Mouse (Mus musculus) Muller cell, postnatal 12 days (primary cell): ENCODE data around the gene Asphd1.
"Not testable (repeated sequence)": the region's sequence is repeated elsewhere in the genome, so short reads cannot be mapped to it uniquely, and the experiment has no call there.

ENCODE experiments used
- DNase-seq: peaks from one replicate; pipeline ENCODE4 v3.0.0-alpha.2; 2015; ENCODE audit errors: inconsistent ontology term

Asphd1 gene

DNA sequence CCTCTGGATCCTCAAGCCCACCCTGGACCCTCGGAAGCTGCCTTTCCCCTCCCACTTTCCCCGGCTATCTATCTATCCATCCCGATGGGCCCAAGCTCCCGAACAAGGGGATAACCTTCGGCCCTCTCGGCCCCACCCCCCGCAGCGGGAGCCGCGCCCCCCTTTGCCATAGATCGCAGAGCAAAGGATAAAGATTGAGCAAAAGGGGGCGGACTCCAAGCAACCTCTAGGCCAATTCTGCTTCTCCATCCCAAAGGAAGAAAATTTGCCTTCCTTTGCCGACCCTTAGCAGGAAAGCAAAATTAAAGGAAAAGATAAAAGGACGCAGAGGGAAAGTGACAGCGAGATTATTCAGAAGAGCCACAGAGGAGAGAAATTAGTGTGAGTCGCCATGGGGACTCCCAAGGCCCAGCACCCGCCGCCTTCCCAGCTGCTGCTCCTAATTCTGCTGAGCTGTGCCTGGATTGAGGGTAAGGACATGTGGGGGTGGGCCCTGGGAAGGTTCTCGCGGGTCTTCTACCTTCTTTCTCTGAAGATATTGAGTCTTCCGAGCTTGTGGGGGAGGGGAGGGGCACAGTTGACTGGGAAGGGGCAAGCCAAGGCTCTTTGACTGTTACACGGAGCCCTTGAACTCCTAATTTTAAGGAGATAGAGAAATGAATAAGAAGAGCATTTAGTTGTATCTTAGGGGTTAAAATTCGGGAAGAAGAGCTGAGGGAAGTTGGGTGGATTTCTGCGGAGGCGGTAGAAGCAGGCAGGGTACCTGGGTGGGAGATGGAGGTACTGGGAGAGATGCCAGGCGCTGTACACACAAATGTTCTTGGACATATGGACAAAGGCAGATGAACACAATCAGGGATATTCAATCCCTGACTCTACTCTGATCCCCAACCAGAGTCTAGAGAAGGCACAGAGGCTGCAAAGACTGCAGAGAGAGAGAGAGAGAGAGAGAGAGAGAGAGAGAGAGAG lies 1.5 kb upstream of the Asphd1 start:
- DNase-seq = no peak

GRCm38 (mm10) chr7:126949793-126950646 lies 638 bp upstream of the Asphd1 start, which contains the start of gene Sez6l2:
Gene Sez6l2, plus strand, starts transcription at chr7:126950563.
- DNase-seq = peak; percentile 92

DNA sequence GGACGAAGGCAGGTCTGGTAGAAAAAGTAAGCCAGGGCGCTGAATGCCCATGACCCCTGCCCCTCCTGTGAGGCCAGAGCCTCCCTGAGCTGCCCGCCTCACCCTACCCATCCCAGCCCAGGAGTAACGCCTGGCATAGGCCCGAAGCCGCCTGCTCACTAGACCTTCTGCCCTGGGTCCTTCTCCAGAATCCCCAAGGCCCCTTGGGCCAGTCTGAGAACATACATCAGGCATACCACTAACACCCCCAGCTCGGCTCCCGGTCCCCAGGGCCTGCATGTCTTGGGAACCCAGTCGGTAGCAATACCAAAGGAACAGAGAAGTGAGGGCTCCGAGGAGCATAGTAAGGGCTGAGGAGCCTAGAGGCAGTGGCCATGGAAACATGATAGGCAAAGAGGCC lies 756 bp downstream of the Asphd1 start:
- no peak for DNase-seq

DNA sequence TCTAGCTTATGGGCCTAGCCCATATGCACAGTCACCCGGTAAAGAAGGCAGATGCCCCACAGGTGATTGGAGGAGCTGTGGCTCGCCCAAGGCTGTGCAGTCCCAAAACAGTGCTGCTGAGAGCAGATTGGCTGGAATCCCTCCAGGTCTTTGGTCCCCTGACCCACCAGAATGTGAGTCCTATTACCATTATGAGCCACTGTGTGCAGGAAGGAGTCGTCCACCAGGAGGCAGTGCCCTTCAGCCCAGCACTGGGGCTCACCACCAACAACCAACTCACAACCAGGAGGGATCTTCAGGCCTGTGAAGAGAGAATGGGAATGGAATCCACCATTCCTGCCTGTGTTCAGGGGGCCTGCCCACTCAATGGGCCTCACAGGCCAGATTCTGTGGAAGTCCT lies 2.9 kb downstream of the Asphd1 start:
- peak; percentile 15 for DNase-seq

- no peak for DNase-seq
These were observed 7.6 kb downstream of the Asphd1 start for GRCm38 (mm10) chr7:126941801-126942200.

DNA sequence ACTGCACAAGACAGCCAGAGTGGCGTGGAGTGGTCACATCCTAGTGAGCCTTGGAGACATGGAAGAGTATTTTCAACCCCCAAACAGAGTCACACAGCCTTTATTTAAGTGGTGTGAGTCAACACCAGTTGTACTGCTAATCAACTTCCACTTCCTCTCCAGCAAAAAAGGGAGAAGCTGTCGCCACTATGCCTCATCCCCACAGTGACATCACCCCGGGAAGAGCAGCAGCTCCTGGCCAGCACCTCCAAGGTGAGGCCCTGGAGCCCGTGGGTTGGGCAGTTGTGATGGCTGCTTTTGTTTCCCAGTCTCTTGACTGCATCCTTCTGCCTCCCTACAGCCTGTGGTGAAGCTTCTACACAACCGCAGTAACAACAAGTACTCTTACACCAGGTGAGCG lies 8.2 kb downstream of the Asphd1 start:
- no peak for DNase-seq

GRCm38 (mm10) chr7:126932652-126933051 lies 16.7 kb downstream of the Asphd1 start:
- no peak for DNase-seq

DNA sequence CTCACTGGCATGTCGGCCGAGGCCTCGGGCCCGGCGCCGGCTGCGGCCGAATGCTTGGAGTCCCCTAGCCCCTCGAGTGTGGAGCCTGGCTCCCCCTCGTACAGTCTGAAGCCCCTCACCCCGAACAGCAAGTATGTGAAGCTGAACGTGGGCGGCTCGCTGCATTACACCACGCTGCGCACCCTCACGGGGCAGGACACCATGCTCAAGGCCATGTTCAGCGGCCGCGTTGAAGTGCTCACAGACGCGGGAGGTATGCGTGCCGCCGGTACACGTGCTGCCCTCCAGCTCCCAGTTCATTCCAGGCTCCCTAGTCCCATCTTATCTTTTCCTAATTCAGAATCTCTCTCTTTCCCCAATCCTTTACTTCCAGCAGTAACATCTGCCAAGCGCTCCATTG lies 20.3 kb downstream of the Asphd1 start:
- DNase-seq = no peak

GRCm38 (mm10) chr7:126928384-126929037 lies 20.9 kb downstream of the Asphd1 start, which contains the start of gene Kctd13:
Gene Kctd13, plus strand, starts transcription at chr7:126928879.
- peak; percentile 97 for DNase-seq

DNA sequence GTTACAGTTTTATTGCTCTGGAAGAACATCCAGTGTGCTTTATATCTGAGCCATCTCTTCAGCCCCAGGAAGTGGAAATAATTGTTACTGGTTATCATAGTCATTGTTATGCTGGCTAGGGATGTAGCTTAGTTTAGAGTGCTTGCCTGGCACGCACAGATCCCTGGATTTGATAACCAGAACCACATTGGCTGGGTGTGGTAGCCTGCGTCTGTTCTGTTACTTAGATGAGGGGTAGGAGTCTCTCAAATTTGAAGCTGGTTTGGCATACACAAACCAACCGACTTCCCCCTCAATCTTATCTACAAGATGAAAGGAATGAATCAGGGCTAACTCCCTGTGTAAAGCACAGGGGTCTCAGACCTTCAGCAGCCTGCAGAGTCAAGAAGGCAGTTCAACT lies 23.1 kb downstream of the Asphd1 start:
- DNase-seq = no peak

DNA sequence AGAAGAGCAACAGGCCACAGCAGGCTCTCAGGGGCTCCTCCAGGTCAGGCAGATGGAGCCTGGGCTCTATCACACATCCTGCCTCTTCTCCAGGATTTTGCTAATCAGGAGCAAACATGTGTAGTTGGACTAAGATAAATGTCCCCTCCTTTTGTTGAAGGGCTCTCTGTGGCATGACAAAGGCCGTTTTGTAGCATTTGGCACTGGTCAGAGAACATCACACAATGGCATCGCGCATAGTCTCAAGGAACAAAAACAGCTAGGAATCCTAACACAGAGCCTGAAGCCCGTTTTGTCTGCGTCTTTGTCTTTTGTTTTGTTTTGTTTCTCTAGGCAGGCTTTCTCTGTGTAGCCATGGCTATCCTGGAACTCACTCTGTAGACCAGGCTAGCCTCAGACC lies 25.4 kb downstream of the Asphd1 start:
- DNase-seq = no peak

- peak; percentile 89 for DNase-seq
These were observed 26.7 kb downstream of the Asphd1 start, which contains the start of gene Tmem219 for GRCm38 (mm10) chr7:126922624-126923060. Gene Tmem219, minus strand, starts transcription at chr7:126922917.

GRCm38 (mm10) chr7:126921563-126921962 lies 27.8 kb downstream of the Asphd1 start:
- DNase-seq = no peak

GRCm38 (mm10) chr7:126919973-126920372 lies 29.4 kb downstream of the Asphd1 start:
- no peak for DNase-seq

- DNase-seq = not testable (repeated sequence)
These were observed 31.0 kb downstream of the Asphd1 start for GRCm38 (mm10) chr7:126918356-126918755.

DNA sequence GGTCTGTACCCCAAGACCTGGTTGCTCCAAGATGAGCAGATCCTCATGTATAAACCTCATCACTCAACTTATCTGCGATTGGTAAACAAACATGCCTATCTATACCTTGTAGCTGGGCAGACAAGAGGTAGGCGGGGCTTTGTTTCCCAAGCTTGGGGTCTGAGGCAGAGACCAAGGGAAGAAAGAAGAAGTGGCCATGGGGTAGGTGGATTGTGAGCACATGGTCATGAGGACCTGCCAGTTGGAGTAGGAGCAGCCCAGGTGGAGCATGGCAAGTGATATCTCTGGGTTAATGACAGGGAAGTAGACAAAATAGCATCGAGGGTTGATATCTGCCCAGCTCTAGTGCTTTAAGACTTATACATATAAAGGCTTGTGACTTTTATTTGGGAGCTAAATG lies 34.5 kb downstream of the Asphd1 start:
- DNase-seq = no peak

DNA sequence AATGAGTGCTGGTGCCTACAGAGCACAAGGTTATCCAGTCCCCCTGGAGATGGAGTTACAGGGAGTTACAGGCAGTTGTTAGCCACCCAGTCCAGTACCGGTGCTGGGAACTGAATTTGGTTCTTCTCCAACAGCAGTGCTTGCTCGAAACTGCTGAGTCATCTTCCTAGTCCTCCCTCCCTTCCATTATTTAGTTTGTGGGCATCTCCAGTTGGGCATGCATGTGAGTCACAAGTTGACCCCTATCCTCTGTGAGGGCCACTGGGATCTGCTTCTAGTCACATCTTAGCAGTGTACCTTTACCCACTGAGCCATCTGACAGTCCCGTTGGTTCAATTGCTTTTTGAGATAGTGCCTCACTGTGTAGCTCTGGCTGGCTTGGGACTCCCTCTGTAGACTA lies 43.8 kb downstream of the Asphd1 start:
- DNase-seq = peak; percentile 26

- not testable (repeated sequence) for DNase-seq
These were observed 49.6 kb downstream of the Asphd1 start for GRCm38 (mm10) chr7:126899781-126900180.

DNA sequence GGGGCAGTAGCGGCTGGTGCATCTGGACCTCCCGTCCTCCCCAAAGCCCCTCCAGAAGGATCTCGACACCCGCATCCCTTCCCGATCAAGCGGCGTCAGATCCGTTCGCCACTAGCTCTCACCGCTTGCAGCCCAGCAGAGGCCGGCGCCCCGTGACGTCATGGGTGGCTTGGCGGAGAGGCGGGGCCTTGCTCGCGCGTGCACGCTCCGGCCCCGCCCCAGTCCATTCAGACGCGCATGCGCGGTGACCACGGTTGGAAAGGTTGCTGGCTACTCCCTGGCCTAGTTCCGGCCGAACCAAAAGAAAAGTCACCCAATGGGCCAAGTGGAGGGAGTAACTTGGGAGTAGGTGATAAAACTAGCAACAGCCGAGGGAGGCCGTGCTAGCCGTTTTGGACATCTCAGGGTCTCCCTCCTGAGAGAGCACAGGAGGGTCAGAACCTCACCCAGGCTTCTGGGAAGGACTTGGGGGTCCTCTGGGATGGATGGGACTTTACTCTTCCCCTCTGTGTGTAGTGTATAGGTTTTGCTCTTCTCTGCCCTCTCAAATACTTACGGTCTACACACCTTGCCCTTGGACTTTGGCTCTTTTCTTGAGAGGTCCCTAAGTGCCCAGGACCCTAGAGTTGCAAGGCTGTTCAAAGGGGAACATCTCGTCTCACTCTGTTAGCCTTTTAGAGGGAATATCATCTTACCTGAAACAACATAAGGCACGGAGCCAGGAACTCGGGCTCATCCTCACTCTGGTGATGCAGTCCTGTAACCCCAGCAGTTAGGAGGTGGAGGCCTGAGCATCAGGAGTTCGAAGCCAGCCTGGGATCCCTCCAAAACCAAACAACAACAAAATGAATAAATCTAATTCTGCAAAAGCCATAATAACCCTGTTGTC lies 51.0 kb downstream of the Asphd1 start:
- DNase-seq = peak; percentile 96

GRCm38 (mm10) chr7:126897390-126898101 lies 51.8 kb downstream of the Asphd1 start:
- DNase-seq = no peak
